Mouse (Mus musculus): Measurements from ENCODE around the gene Adgb. TPM values are rescaled to one million over a fixed set of nuclear protein-coding genes. Genes with fewer than 3 reads are reported as not detected.

The Adgb gene
- polyA plus RNA-seq, 1 experiment from 2014 or later: 0.07 TPM

- ATAC-seq (ENCODE audit: insufficient number of reproducible peaks, insufficient read depth, low FRiP score, low read depth): no peak
Measured at GRCm38 (mm10) chr10:10395784-10396481, 76.2 kb downstream of the Adgb start.

GRCm38 (mm10) chr10:10374629-10375028 is 97.5 kb downstream of the Adgb start:
- H3K36me3 ChIP-seq (ENCODE audit: control insufficient read depth, insufficient read depth, low read length): no peaks in the 10 kb centered on the region
- 59% methylated on average over 1 of the region's 1 CpGs for WGBS
- H3K4me1 ChIP-seq (ENCODE audit: control insufficient read depth, insufficient read depth, low read length): no peaks in the 10 kb centered on the region
- H3K4me2 ChIP-seq (replicated peaks; ENCODE audit: low read depth, low read length): no peak overlapping the region
- no peak for ATAC-seq (ENCODE audit: insufficient number of reproducible peaks, insufficient read depth, low FRiP score, low read depth)
- H3K9ac ChIP-seq (replicated peaks; ENCODE audit: low read depth, low read length): no peak overlapping the region
- H3K27ac ChIP-seq (ENCODE audit: low read length): no peak overlapping the region
- H3K9me3 ChIP-seq (ENCODE audit: control insufficient read depth, low read depth, low read length): no peaks in the 10 kb centered on the region
- no peaks in the 10 kb centered on the region for H3K27me3 ChIP-seq (ENCODE audit: control insufficient read depth, insufficient read depth, low read length)
- H3K4me3 ChIP-seq (ENCODE audit: low read depth, low read length): no peak overlapping the region

More at GRCm38 (mm10) chr10:10395784-10396481, 76.2 kb downstream of the Adgb start:
- H3K36me3 ChIP-seq (ENCODE audit: control insufficient read depth, insufficient read depth, low read length): no peaks in the 10 kb centered on the region
- 75% methylated on average over 4 of the region's 4 CpGs for WGBS
- H3K27me3 ChIP-seq (ENCODE audit: control insufficient read depth, insufficient read depth, low read length): no peaks in the 10 kb centered on the region
- no peak overlapping the region for H3K4me2 ChIP-seq (replicated peaks; ENCODE audit: low read depth, low read length)
- H3K27ac ChIP-seq (ENCODE audit: low read length): no peak overlapping the region
- H3K4me1 ChIP-seq (ENCODE audit: control insufficient read depth, insufficient read depth, low read length): no peaks in the 10 kb centered on the region
- H3K9ac ChIP-seq (replicated peaks; ENCODE audit: low read depth, low read length): no peak overlapping the region
- no peak overlapping the region for H3K4me3 ChIP-seq (ENCODE audit: low read depth, low read length)
- H3K9me3 ChIP-seq (ENCODE audit: control insufficient read depth, low read depth, low read length): no peaks in the 10 kb centered on the region

DNA sequence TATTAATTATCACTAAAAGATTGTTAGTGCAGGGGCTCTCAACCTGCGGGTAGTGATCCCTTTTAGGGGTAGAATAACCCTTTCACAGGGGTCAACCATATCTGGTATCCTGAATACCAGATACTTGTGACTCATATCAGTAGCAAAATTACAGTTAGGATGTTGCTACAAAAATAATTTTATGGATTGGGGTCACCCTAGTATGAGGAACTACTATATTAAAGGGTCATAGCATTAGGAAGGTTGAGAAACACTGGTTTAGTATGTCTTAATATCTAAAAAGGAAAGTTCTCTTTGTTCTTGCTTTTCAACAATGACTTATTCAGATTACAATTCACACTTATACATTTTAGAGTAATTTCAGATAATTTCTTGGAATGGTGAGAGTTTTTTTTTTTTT is 108.1 kb downstream of the Adgb start:
- Histone ChIP-seq H3K4me1 (ENCODE audit: control insufficient read depth, insufficient read depth, low read length) (no peaks in the 10 kb centered on the region), H3K36me3 (ENCODE audit: control insufficient read depth, insufficient read depth, low read length) (no peaks in the 10 kb centered on the region), H3K9me3 (ENCODE audit: control insufficient read depth, low read depth, low read length) (no peaks in the 10 kb centered on the region), H3K4me3 (ENCODE audit: low read depth, low read length) (no peak overlapping the region), H3K4me2 (replicated peaks; ENCODE audit: low read depth, low read length) (no peak overlapping the region), H3K27ac (ENCODE audit: low read length) (no peak overlapping the region), H3K27me3 (ENCODE audit: control insufficient read depth, insufficient read depth, low read length) (no peaks in the 10 kb centered on the region), H3K9ac (replicated peaks; ENCODE audit: low read depth, low read length) (no peak overlapping the region)
- no peak for ATAC-seq (ENCODE audit: insufficient number of reproducible peaks, insufficient read depth, low FRiP score, low read depth)
- WGBS: 68% methylated on average over 1 of the region's 1 CpGs

DNA sequence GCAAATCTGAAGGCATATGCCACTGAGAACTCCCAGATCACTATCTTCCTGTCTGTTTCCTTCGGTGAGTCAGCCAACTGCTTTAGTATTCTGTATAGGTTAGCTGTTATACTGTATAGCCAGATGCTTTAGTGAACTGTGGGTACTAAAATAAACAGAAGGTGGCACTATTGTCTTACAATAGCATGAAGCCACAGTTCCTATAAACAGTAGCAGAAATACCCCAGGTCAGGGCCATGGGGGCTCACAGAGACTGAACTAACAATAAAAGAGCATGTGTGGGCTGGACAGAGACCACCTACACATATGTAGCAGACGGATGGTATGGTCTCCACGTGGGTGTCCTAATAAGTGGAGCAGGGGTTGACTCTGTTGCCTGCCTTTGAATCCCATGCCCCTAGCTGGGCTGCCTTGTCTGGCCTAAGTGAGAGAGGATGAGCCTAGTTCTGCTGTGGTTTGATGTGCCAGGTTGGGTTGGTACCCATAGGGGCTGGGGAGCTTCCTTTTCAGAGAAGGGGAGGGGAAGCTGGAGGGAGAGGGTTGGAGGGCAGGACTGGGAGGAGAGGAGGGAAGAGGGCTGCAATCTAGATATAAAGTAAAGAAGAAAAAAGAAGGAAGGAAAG is 116.4 kb downstream of the Adgb start:
- Histone ChIP-seq H3K9me3 (ENCODE audit: control insufficient read depth, low read depth, low read length) (no peaks in the 10 kb centered on the region), H3K27ac (ENCODE audit: low read length) (no peak overlapping the region), H3K27me3 (ENCODE audit: control insufficient read depth, insufficient read depth, low read length) (no peaks in the 10 kb centered on the region), H3K4me2 (replicated peaks; ENCODE audit: low read depth, low read length) (no peak overlapping the region), H3K9ac (replicated peaks; ENCODE audit: low read depth, low read length) (no peak overlapping the region), H3K4me3 (ENCODE audit: low read depth, low read length) (no peak overlapping the region), H3K36me3 (ENCODE audit: control insufficient read depth, insufficient read depth, low read length) (no peaks in the 10 kb centered on the region), H3K4me1 (ENCODE audit: control insufficient read depth, insufficient read depth, low read length) (no peaks in the 10 kb centered on the region)
- 19% methylated on average over 3 of the region's 3 CpGs for WGBS
- ATAC-seq (ENCODE audit: insufficient number of reproducible peaks, insufficient read depth, low FRiP score, low read depth): peak; percentile 49; the same call in 1 of the 2 replicates

GRCm38 (mm10) chr10:10352184-10352583 is 119.9 kb downstream of the Adgb start:
- no peaks in the 10 kb centered on the region for H3K9me3 ChIP-seq (ENCODE audit: control insufficient read depth, low read depth, low read length)
- ATAC-seq (ENCODE audit: insufficient number of reproducible peaks, insufficient read depth, low FRiP score, low read depth): no peak
- no peak overlapping the region for H3K4me3 ChIP-seq (ENCODE audit: low read depth, low read length)
- no peaks in the 10 kb centered on the region for H3K27me3 ChIP-seq (ENCODE audit: control insufficient read depth, insufficient read depth, low read length)
- no peak overlapping the region for H3K4me2 ChIP-seq (replicated peaks; ENCODE audit: low read depth, low read length)
- no peaks in the 10 kb centered on the region for H3K4me1 ChIP-seq (ENCODE audit: control insufficient read depth, insufficient read depth, low read length)
- H3K27ac ChIP-seq (ENCODE audit: low read length): no peak overlapping the region
- WGBS: 90% methylated on average over 3 of the region's 3 CpGs
- no peaks in the 10 kb centered on the region for H3K36me3 ChIP-seq (ENCODE audit: control insufficient read depth, insufficient read depth, low read length)
- no peak overlapping the region for H3K9ac ChIP-seq (replicated peaks; ENCODE audit: low read depth, low read length)

- Histone ChIP-seq H3K9ac (replicated peaks; ENCODE audit: low read depth, low read length) (no peak overlapping the region), H3K36me3 (ENCODE audit: control insufficient read depth, insufficient read depth, low read length) (no peaks in the 10 kb centered on the region), H3K9me3 (ENCODE audit: control insufficient read depth, low read depth, low read length) (no peaks in the 10 kb centered on the region), H3K27ac (ENCODE audit: low read length) (no peak overlapping the region), H3K4me1 (ENCODE audit: control insufficient read depth, insufficient read depth, low read length) (no peaks in the 10 kb centered on the region), H3K4me3 (ENCODE audit: low read depth, low read length) (no peak overlapping the region), H3K4me2 (replicated peaks; ENCODE audit: low read depth, low read length) (no peak overlapping the region), H3K27me3 (ENCODE audit: control insufficient read depth, insufficient read depth, low read length) (no peaks in the 10 kb centered on the region)
- ATAC-seq (ENCODE audit: insufficient number of reproducible peaks, insufficient read depth, low FRiP score, low read depth): no peak
- 80% methylated on average over 3 of the region's 3 CpGs for WGBS
Measured at GRCm38 (mm10) chr10:10350550-10350949, 121.6 kb downstream of the Adgb start.

GRCm38 (mm10) chr10:10343930-10344329 is 128.2 kb downstream of the Adgb start:
- 91% methylated on average over 3 of the region's 3 CpGs for WGBS
- ATAC-seq (ENCODE audit: insufficient number of reproducible peaks, insufficient read depth, low FRiP score, low read depth): no peak

GRCm38 (mm10) chr10:10325560-10325959 is 146.6 kb downstream of the Adgb start:
- WGBS: 85% methylated on average over 2 of the region's 2 CpGs

More at GRCm38 (mm10) chr10:10343930-10344329, 128.2 kb downstream of the Adgb start:
- no peak overlapping the region for H3K9ac ChIP-seq (replicated peaks; ENCODE audit: low read depth, low read length)
- no peaks in the 10 kb centered on the region for H3K4me1 ChIP-seq (ENCODE audit: control insufficient read depth, insufficient read depth, low read length)
- H3K36me3 ChIP-seq (ENCODE audit: control insufficient read depth, insufficient read depth, low read length): no peaks in the 10 kb centered on the region
- H3K9me3 ChIP-seq (ENCODE audit: control insufficient read depth, low read depth, low read length): no peaks in the 10 kb centered on the region
- no peak overlapping the region for H3K27ac ChIP-seq (ENCODE audit: low read length)
- no peaks in the 10 kb centered on the region for H3K27me3 ChIP-seq (ENCODE audit: control insufficient read depth, insufficient read depth, low read length)
- no peak overlapping the region for H3K4me2 ChIP-seq (replicated peaks; ENCODE audit: low read depth, low read length)
- no peak overlapping the region for H3K4me3 ChIP-seq (ENCODE audit: low read depth, low read length)

More at GRCm38 (mm10) chr10:10325560-10325959, 146.6 kb downstream of the Adgb start:
- Histone ChIP-seq H3K36me3 (ENCODE audit: control insufficient read depth, insufficient read depth, low read length) (no peaks in the 10 kb centered on the region), H3K27ac (ENCODE audit: low read length) (no peak overlapping the region), H3K4me3 (ENCODE audit: low read depth, low read length) (no peak overlapping the region), H3K9me3 (ENCODE audit: control insufficient read depth, low read depth, low read length) (no peaks in the 10 kb centered on the region), H3K9ac (replicated peaks; ENCODE audit: low read depth, low read length) (no peak overlapping the region), H3K4me2 (replicated peaks; ENCODE audit: low read depth, low read length) (no peak overlapping the region), H3K4me1 (ENCODE audit: control insufficient read depth, insufficient read depth, low read length) (no peaks in the 10 kb centered on the region), H3K27me3 (ENCODE audit: control insufficient read depth, insufficient read depth, low read length) (no peaks in the 10 kb centered on the region)
- no peak for ATAC-seq (ENCODE audit: insufficient number of reproducible peaks, insufficient read depth, low FRiP score, low read depth)

All from stomach, embryonic 14.5 days (tissue).